Mouse (Mus musculus): ENCODE data around the gene Hltf. TPM values are rescaled to one million over a fixed set of nuclear protein-coding genes. Genes with fewer than 3 reads are reported as not detected.

The Hltf gene
- polyA plus RNA-seq (2015; fragmentation: Nextera tagmentation; extraction: Ambion mirVana) = 7.1 and 10.9 TPM in 2 replicates

DNA sequence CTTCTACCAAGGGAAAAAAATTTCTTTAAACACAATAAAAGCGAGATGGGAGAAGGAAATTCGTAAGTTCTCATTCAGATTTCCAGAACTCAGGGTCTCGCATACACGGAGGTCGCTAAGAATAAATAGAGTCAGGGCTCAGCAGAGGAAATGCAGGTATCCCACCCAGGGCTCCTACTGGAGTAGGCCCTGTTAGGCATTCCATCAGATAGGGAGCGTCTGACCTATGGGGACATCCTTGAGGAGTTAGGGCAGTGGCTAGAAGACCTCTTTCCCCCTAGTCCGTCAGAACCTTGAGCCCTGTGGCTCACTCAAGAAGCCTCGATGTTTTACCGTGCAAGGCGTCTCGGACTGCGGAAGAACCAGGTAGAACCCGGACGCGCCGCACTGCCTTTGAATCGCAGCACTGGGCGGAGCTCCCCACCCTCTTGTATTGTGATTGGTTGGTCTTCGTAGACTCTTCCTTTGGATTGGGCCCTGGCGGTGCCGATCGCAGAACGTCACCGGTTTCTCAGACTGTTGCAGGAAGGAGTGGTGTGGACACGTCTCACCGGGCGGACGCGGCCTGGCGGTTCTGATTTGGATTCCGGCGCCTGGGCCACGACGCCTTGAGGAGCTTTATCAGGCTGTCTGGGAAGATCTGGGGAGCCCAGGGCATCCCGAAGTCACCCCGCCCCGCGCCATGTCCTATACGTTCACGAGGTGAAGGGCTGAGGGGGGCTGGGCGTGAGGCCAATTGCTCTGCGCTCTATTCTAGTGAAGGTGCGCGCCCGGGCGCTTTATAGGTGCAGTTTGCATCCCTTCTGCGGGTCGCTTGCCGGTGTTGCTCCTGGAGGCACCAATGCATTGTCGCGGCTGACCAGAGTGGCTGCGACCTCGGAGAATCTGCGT, at the start of gene Hltf:
Gene Hltf (plus strand): TSS at position 506 of the 891 bp plus-strand sequence.

GRCm38 (mm10) chr3:20034719-20035404, 22.7 kb upstream of the Hltf start, which contains the start of gene Hps3:
Gene Hps3, minus strand, starts transcription at chr3:20035315.

DNA sequence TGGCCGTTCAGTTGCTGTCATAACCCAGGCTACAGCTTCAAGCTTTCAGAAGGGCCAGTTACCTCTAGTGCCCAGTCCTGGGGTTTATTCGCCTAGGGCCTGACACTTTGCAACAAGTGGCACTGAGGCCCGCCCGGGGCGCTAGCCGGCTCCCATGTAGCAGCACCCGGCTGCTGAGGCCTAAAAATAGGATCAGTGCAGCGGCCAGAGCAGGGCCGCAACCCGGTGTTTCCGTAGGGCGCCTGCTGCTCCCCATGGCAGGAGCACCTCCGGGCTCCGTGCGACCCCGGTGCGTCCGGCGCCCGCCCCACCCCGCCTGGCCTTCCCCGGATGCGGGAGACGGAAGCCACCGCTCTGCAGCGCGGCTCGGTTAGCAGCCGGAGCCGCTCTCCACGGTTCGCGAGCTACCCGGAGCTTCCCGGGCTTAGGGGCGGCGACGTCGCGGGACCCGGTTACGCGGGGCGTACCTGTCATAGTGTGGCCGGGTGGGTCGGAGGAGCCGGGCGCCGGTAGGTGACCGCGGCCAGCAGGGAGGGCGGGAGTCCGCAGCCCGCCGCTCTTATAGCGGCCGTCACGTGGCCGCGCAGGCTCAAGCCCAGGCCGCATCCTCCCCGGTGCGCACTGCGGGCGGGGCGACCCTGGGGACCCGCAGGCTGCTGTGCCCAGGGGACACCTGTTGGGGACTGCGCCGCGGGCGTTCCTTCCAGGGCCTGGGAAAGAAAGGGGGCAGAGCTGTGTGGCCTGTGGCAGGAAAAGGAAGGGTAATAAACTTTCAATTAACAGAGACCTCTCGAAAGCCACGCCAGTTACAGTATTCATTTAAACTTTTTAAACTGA, 97.1 kb downstream of the Hltf start, which contains the start of gene Gyg:
Gene Gyg (minus strand): TSS at position 787 of the 837 bp plus-strand sequence.

Other genes starting within 250 kb of the Hltf start
- gene Cp, start 100.8 kb upstream of the Hltf start, polyA plus RNA-seq (2015; fragmentation: Nextera tagmentation; extraction: Ambion mirVana) = 17.3 and 22.8 TPM in 2 replicates
- gene Hps3, start 22.5 kb upstream of the Hltf start, polyA plus RNA-seq (2015; fragmentation: Nextera tagmentation; extraction: Ambion mirVana) = 10.9 and 11.6 TPM in 2 replicates
- gene Gyg, start 97.5 kb downstream of the Hltf start, polyA plus RNA-seq (2015; fragmentation: Nextera tagmentation; extraction: Ambion mirVana) = 107 and 119 TPM in 2 replicates
- 0.25 and 0.35 TPM in 2 replicates for gene Cpa3, start 184.4 kb downstream of the Hltf start, polyA plus RNA-seq (2015; fragmentation: Nextera tagmentation; extraction: Ambion mirVana)
- gene Cpb1, start 217.9 kb downstream of the Hltf start, polyA plus RNA-seq (2015; fragmentation: Nextera tagmentation; extraction: Ambion mirVana) = 0.35 and 0.79 TPM in 2 replicates

All from neural tube, postnatal 0 days (tissue).